Mouse (Mus musculus) CH12.LX (cell line): ENCODE measurements around the gene Nmrk1. TPM values are rescaled to one million over a fixed set of nuclear protein-coding genes. Genes with fewer than 3 reads are reported as not detected.

ENCODE experiments used
- DNase-seq: peaks from one replicate; pipeline ENCODE4 v3.0.0-alpha.2; 2013; ENCODE audit errors: extremely low read depth
- H3K27ac ChIP-seq: 2 replicates; pipeline ENCODE4 v1.5.1; 2012; ENCODE audit warnings: low read depth, mild to moderate bottlenecking, control low read depth, moderate library complexity; ENCODE audit not compliant: insufficient read depth
- H3K27me3 ChIP-seq: replicated peaks from 2 replicates; pipeline ENCODE3; 2012; ENCODE audit warnings: inconsistent platforms
- H3K36me3 ChIP-seq, 2 experiments: replicated peaks in 1 of 2; 2 replicates each; pipeline versions ENCODE3 to v1.6.1; 2012; ENCODE audit warnings: inconsistent platforms in 1 of 2, low read length in 1 of 2, mild to moderate bottlenecking in 1 of 2, mixed read lengths in 1 of 2, moderate library complexity in 1 of 2; ENCODE audit not compliant: control insufficient read depth in 1 of 2, insufficient read depth in 1 of 2
- H3K4me1 ChIP-seq, 2 experiments: 2 replicates each; pipeline ENCODE4 v1.6.1; 2012; ENCODE audit warnings: inconsistent platforms in 1 of 2, moderate library complexity in 1 of 2; ENCODE audit not compliant: insufficient read depth in 2 of 2, control insufficient read depth in 1 of 2
- H3K4me2 ChIP-seq: 2 replicates; pipeline ENCODE4 v1.6.1; 2012; ENCODE audit warnings: low read depth, mild to moderate bottlenecking, control low read depth; ENCODE audit not compliant: poor library complexity, insufficient read depth, severe bottlenecking
- H3K4me3 ChIP-seq, 3 experiments: fragments of 150-350 bp in 1 of 3; sonication (generic) in 1 of 3; replicated peaks in 1 of 3; 2 replicates each; pipeline versions ENCODE3 to v1.5.1; 2011 to 2012; ENCODE audit warnings: low read depth in 2 of 3, low read length in 2 of 3, mild to moderate bottlenecking in 2 of 3, moderate library complexity in 2 of 3, control low read depth in 1 of 3, improper control_type of control experiment in 1 of 3, inconsistent platforms in 1 of 3, mixed read lengths in 1 of 3; ENCODE audit not compliant: poor library complexity in 1 of 3
- H3K79me2 ChIP-seq: replicated peaks from 2 replicates; pipeline ENCODE4 v1.6.1; 2012; ENCODE audit warnings: mild to moderate bottlenecking, moderate library complexity; ENCODE audit not compliant: control insufficient read depth, poor library complexity, insufficient read depth, severe bottlenecking; ENCODE audit errors: extremely low read depth
- H3K9ac ChIP-seq: 2 replicates; pipeline ENCODE4 v1.6.1; 2012; ENCODE audit warnings: low read depth, mild to moderate bottlenecking, control low read depth, moderate library complexity; ENCODE audit not compliant: insufficient read depth
- H3K9me3 ChIP-seq: replicated peaks from 2 replicates; pipeline ENCODE3; 2012; ENCODE audit warnings: low read length, inconsistent platforms, mixed read lengths
- BHLHE40 ChIP-seq: IDR thresholded peaks from 2 replicates; pipeline ENCODE4 v1.6.1; 2011; ENCODE audit warnings: mild to moderate bottlenecking, low read depth, low read length, improper control_type of control experiment
- CHD2 ChIP-seq: IDR thresholded peaks from 2 replicates; pipeline ENCODE4 v1.6.1; 2011; ENCODE audit warnings: low read length, improper control_type of control experiment
- CTCF ChIP-seq, 2 experiments: IDR thresholded peaks in 1 of 2; conservative IDR thresholded peaks in 1 of 2; 2 replicates each; pipeline ENCODE4 v1.5.1; 2011 to 2012; ENCODE audit warnings: low read depth in 2 of 2, low read length in 2 of 2, improper control_type of control experiment in 1 of 2, inconsistent platforms in 1 of 2, mild to moderate bottlenecking in 1 of 2, moderate library complexity in 1 of 2
- IRF4 ChIP-seq: IDR thresholded peaks from 2 replicates; pipeline ENCODE4 v1.6.1; 2014; ENCODE audit warnings: low read depth, mild to moderate bottlenecking, inconsistent platforms, low read length, improper control_type of control experiment
- JUN ChIP-seq: IDR thresholded peaks from 2 replicates; pipeline ENCODE4 v1.6.1; 2011; ENCODE audit warnings: low read depth, mild to moderate bottlenecking, low read length, improper control_type of control experiment, moderate library complexity; ENCODE audit not compliant: insufficient read depth
- JUND ChIP-seq: conservative IDR thresholded peaks from 2 replicates; pipeline ENCODE4 v1.6.1; 2011; ENCODE audit warnings: low read depth, low read length, improper control_type of control experiment
- MAX ChIP-seq: IDR thresholded peaks from 2 replicates; pipeline ENCODE4 v1.6.1; 2011; ENCODE audit warnings: low read length, improper control_type of control experiment
- MAZ ChIP-seq: IDR thresholded peaks from 2 replicates; pipeline ENCODE4 v1.6.1; 2012; ENCODE audit warnings: low read depth, mild to moderate bottlenecking, inconsistent platforms, low read length, improper control_type of control experiment, moderate library complexity
- MYC ChIP-seq: IDR thresholded peaks from 2 replicates; pipeline ENCODE4 v1.6.1; 2011; ENCODE audit warnings: low read depth, mild to moderate bottlenecking, improper control_type of control experiment, low read length
- NELFE ChIP-seq: IDR thresholded peaks from 2 replicates; pipeline ENCODE4 v1.6.1; 2011; ENCODE audit warnings: low read depth, low read length, improper control_type of control experiment
- NRF1 ChIP-seq: IDR thresholded peaks from 2 replicates; pipeline ENCODE4 v1.6.1; 2014; ENCODE audit warnings: low read depth, mild to moderate bottlenecking, inconsistent platforms, low read length, improper control_type of control experiment, moderate library complexity
- PAX5 ChIP-seq: IDR thresholded peaks from 2 replicates; pipeline ENCODE4 v1.6.1; 2012; ENCODE audit warnings: low read length, inconsistent platforms, mixed read lengths
- TBP ChIP-seq: conservative IDR thresholded peaks from 2 replicates; pipeline ENCODE4 v1.6.1; 2011; ENCODE audit warnings: low read depth, low read length, improper control_type of control experiment
- USF2 ChIP-seq: conservative IDR thresholded peaks from 2 replicates; pipeline ENCODE4 v1.6.1; 2011; ENCODE audit warnings: low read depth, low read length, improper control_type of control experiment
- ZMIZ1 ChIP-seq: IDR thresholded peaks from 2 replicates; pipeline ENCODE4 v1.6.1; 2012; ENCODE audit warnings: low read depth, mild to moderate bottlenecking, inconsistent platforms, low read length, improper control_type of control experiment
- dilution Hi-C: fragments of 300-500 bp; cut with MboI; formaldehyde crosslinking; loops from 2 replicates; pipeline ENCODE4 v1.14.3; 2020; ENCODE audit warnings: low sequenced_read_pairs; ENCODE audit not compliant: extremely low pct_unique_long_range_greater_than_20kb, extremely low pct_ligation_motif_present
- in situ Hi-C: fragments of 300-500 bp; cut with MboI; formaldehyde crosslinking; loops from 3 replicates; pipeline ENCODE4 v1.14.3; 2019; ENCODE audit warnings: low sequenced_read_pairs, low pct_ligation_motif_present, low pct_unique_long_range_greater_than_20kb, mixed read lengths
- polyA plus RNA-seq: library from polyadenylated mRNA; unstranded; fragments of >175 nt; gene quantifications from 2 replicates; pipeline ENCODE4 v1.2.1, GENCODE M21; 2012; ENCODE audit warnings: low read depth; ENCODE audit not compliant: insufficient read length
- total RNA-seq, 2 experiments: library from RNA; depleted of rRNA; stranded (reverse); fragments of 300-350 nt in 1 of 2; fragments of >200 nt in 1 of 2; gene quantifications; 2 replicates each; pipeline ENCODE4 v1.2.3; 2012 to 2014

Gene Nmrk1
- total and polyA plus RNA-seq, 3 experiments, result 9.7 to 10.1 (median 9.8) TPM

GRCm38 (mm10) chr19:18623894-18624293, 7.9 kb upstream of the Nmrk1 start:
- in situ Hi-C loops, result no loop called here
- Histone ChIP-seq H3K4me2 (no peak overlapping the region), H3K9me3 (no peaks in the 10 kb centered on the region), H3K4me3 (no peak overlapping the region)
- TF ChIP-seq MYC (no peak), NRF1 (no peak)
- TF ChIP-seq, all 38 proteins: peak for 0
- H3K79me2 ChIP-seq, result peaks cover 65% of the 10 kb centered on the region
- no peak for DNase-seq
- H3K4me1 ChIP-seq, result peaks cover 25 to 76% of the 10 kb centered on the region in 2 experiments
- dilution Hi-C loops, result no loop called here
- no peak overlapping the region for H3K9ac ChIP-seq
- H3K36me3 ChIP-seq, result peaks cover 0 to 6% of the 10 kb centered on the region in 2 experiments
- H3K27me3 ChIP-seq, result no peaks in the 10 kb centered on the region
- H3K27ac ChIP-seq, result no peak overlapping the region

GRCm38 (mm10) chr19:18629589-18629988, 2.2 kb upstream of the Nmrk1 start:
- TF ChIP-seq NELFE (no peak), CHD2 (no peak), JUND (no peak), IRF4 (no peak), MYC (no peak), MAX (no peak), USF2 (no peak), TBP (no peak), JUN (no peak), BHLHE40 (no peak), MAZ (no peak), PAX5 (no peak), CTCF (conservative IDR thresholded peaks at IDR 0.05 in 1 of 2, IDR thresholded peaks at IDR 0.05 in 1 of 2; ENCODE audit: low read depth in 2 of 2, low read length in 2 of 2) (no peak), ZMIZ1 (no peak)
- no peak for DNase-seq
- peaks cover 7 to 49% of the 10 kb centered on the region in 2 experiments for H3K4me1 ChIP-seq
- no peak overlapping the region for H3K4me3 ChIP-seq
- no peak overlapping the region for H3K27ac ChIP-seq
- in situ Hi-C loops, result no loop called here
- dilution Hi-C loops, result no loop called here
- H3K4me2 ChIP-seq, result peak overlapping the region; percentile 47; the same call in 1 of the 2 replicates
- H3K27me3 ChIP-seq, result no peaks in the 10 kb centered on the region
- no peaks in the 10 kb centered on the region for H3K9me3 ChIP-seq
- peaks cover 42% of the 10 kb centered on the region for H3K79me2 ChIP-seq
- H3K36me3 ChIP-seq, result peaks cover 0 to 5% of the 10 kb centered on the region in 2 experiments
- H3K9ac ChIP-seq, result 0 out of 2 replicates have a peak overlapping the region, but pooled peaks have one; percentile 72
